Mouse (Mus musculus) limb, embryonic 14.5 days (tissue): ENCODE measurements around the gene Tor2a. TPM values are rescaled to one million over a fixed set of nuclear protein-coding genes. Genes with fewer than 3 reads are reported as not detected.

ENCODE experiments used
- ATAC-seq: fragments of 200-750 bp; cut with Nextera tagmentation; 2 replicates; pipeline ENCODE4 v1.8.0; 2017; ENCODE audit warnings: low read depth, moderate number of reproducible peaks, moderate TSS enrichment; ENCODE audit not compliant: low FRiP score
- DNase-seq: peaks from one replicate; pipeline ENCODE4 v3.0.0-alpha.2; 2015; ENCODE audit warnings: low spot score
- H3K27ac ChIP-seq: fragments of 300-500 bp; sonication (generic); replicated peaks from 2 replicates; pipeline ENCODE4 v1.5.1; 2014; ENCODE audit warnings: low read depth, mild to moderate bottlenecking, low read length, moderate library complexity, mixed read lengths
- H3K27me3 ChIP-seq: fragments of 300-500 bp; sonication (generic); 2 replicates; pipeline ENCODE4 v1.6.1; 2014; ENCODE audit warnings: low read length, mixed read lengths; ENCODE audit not compliant: control insufficient read depth, insufficient read depth
- H3K36me3 ChIP-seq: fragments of 300-500 bp; sonication (generic); 2 replicates; pipeline ENCODE4 v1.6.1; 2014; ENCODE audit warnings: mild to moderate bottlenecking, low read length, moderate library complexity, mixed read lengths; ENCODE audit not compliant: control insufficient read depth, insufficient read depth
- H3K4me1 ChIP-seq: fragments of 300-500 bp; sonication (generic); 2 replicates; pipeline ENCODE4 v1.6.1; 2014; ENCODE audit warnings: antibody characterized with exemption, low read length, mixed read lengths; ENCODE audit not compliant: control insufficient read depth, insufficient read depth
- H3K4me2 ChIP-seq: fragments of 300-500 bp; sonication (generic); replicated peaks from 2 replicates; pipeline ENCODE4 v1.6.1; 2014; ENCODE audit warnings: low read depth, mild to moderate bottlenecking, low read length, moderate library complexity; ENCODE audit not compliant: severe bottlenecking
- H3K4me3 ChIP-seq: fragments of 300-500 bp; sonication (generic); replicated peaks from 2 replicates; pipeline ENCODE4 v1.5.1; 2014; ENCODE audit warnings: low read length
- H3K9ac ChIP-seq: fragments of 300-500 bp; sonication (generic); 2 replicates; pipeline ENCODE4 v1.6.1; 2014; ENCODE audit warnings: mild to moderate bottlenecking, low read depth, low read length, moderate library complexity; ENCODE audit not compliant: severe bottlenecking
- H3K9me3 ChIP-seq: fragments of 300-500 bp; sonication (generic); 2 replicates; pipeline ENCODE4 v1.6.1; 2016; ENCODE audit warnings: low read length; ENCODE audit not compliant: control insufficient read depth
- POLR2A ChIP-seq: fragments of 200-500 bp; IDR thresholded peaks from 2 replicates; pipeline ENCODE4 v1.8.0; 2012; ENCODE audit warnings: inconsistent platforms, mild to moderate bottlenecking, moderate library complexity, borderline replicate concordance; ENCODE audit not compliant: insufficient read depth, insufficient read length; ENCODE audit errors: extremely low read depth
- WGBS: fragments of 180-500 bp; shearing (Covaris S2); extraction: QIAGEN DNeasy Blood & Tissue Kit; methylation state at CpG from one replicate; pipeline ENCODE4 v1.1.7; 2014; 5-methylcytosine and 5-hydroxymethylcytosine counted together
- polyA plus RNA-seq, 2 experiments: library from polyadenylated mRNA; depleted of rRNA in 1 of 2; stranded (reverse) in 1 of 2; unstranded in 1 of 2; fragments of >200 nt; fragmentation: Nextera tagmentation in 1 of 2; extraction: Ambion mirVana in 1 of 2; gene quantifications; 2 replicates each; pipeline versions ENCODE4 v1.2.1 to v1.2.3; 2012 to 2014

The Tor2a gene
- polyA plus RNA-seq, 2 experiments, result 81.2 to 82.6 TPM

DNA sequence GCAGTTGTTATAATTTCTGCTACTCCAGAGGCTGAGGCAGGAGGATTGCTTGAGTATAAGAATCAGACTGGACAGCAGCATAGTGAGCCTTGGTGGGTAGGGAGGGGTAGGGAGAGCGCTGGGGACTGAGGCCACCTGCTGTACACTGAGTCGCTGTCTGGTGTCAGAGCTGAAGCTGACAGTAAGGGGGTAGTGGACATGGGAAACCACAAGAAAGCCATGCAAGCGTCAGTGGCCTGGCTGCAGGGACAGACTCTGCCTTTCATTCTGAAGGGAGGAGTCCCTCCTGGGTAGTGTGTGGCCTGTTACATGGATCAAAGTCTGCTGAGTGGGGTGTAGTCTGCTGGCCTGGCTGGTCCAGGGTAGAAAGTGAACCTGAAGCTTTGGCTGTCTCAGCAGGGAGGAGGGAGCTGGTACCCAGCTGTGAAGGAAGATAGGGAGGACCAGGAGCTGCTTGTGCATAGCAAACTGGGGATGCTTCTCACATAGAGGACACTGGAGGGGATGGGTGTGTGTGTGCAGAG, 20.7 kb upstream of the Tor2a start:
- Histone ChIP-seq H3K9ac (no peak overlapping the region), H3K4me2 (no peak overlapping the region), H3K27me3 (peaks cover 2% of the 10 kb centered on the region), H3K36me3 (no peaks in the 10 kb centered on the region), H3K27ac (no peak overlapping the region), H3K9me3 (no peaks in the 10 kb centered on the region), H3K4me3 (no peak overlapping the region), H3K4me1 (peaks cover 16% of the 10 kb centered on the region)
- TF ChIP-seq POLR2A, result no peak
- DNase-seq (no peak), ATAC-seq (no peak)
- WGBS, result 46% methylated on average over 3 of the region's 3 CpGs

- Histone ChIP-seq H3K4me3 (no peak overlapping the region), H3K27ac (no peak overlapping the region), H3K4me1 (peaks cover 17% of the 10 kb centered on the region), H3K4me2 (no peak overlapping the region), H3K36me3 (no peaks in the 10 kb centered on the region), H3K27me3 (peaks cover 8% of the 10 kb centered on the region), H3K9ac (no peak overlapping the region), H3K9me3 (no peaks in the 10 kb centered on the region)
- DNase-seq (no peak), ATAC-seq (no peak)
- 62% methylated on average over 6 of the region's 6 CpGs for WGBS
- TF ChIP-seq POLR2A, result no peak
Observed at GRCm38 (mm10) chr2:32737008-32737407, 20.0 kb upstream of the Tor2a start.

- Histone ChIP-seq H3K27ac (no peak overlapping the region), H3K27me3 (peaks cover 12% of the 10 kb centered on the region), H3K4me2 (no peak overlapping the region), H3K4me1 (peaks cover 17% of the 10 kb centered on the region), H3K36me3 (no peaks in the 10 kb centered on the region), H3K9me3 (no peaks in the 10 kb centered on the region), H3K4me3 (no peak overlapping the region), H3K9ac (no peak overlapping the region)
- WGBS, result 69% methylated on average over 4 of the region's 4 CpGs
- TF ChIP-seq POLR2A, result no peak
- ATAC-seq, result no peak
- no peak for DNase-seq
Observed at GRCm38 (mm10) chr2:32739311-32739710, 17.7 kb upstream of the Tor2a start.

DNA sequence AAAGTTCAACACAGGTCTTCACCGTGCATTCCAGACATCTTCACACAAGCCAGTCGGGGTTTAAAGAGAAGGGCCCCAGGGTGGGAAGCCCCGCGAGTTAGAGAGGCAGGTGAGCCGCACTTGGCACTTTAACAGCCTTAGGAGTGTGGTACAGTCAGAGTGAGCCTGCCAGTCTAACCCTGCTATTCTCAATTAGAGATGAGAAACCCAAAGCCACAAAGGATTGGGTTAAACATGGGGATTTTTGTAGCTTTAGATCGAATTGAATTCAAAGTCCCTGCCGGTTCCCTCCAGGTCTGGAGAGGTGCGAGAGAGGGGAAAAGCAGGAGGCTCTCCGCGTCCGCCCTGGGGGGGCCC, 16.1 kb upstream of the Tor2a start, which contains the start of gene 6330409D20Rik:
TSS of gene 6330409D20Rik (minus strand) at position 101 of the 357 bp plus-strand sequence.
- peak within 1 kb of the TSS; percentile 46 for H3K4me3 ChIP-seq
- TF ChIP-seq POLR2A, result no peak
- peak within 1 kb of the TSS; percentile 52 for H3K9ac ChIP-seq
- DNase-seq, result no peak
- peaks cover 12% of the 10 kb centered on the region for H3K27me3 ChIP-seq
- no peak within 1 kb of the TSS for H3K27ac ChIP-seq
- no peaks in the 10 kb centered on the region for H3K9me3 ChIP-seq
- WGBS, result 9% methylated on average over 11 of the region's 11 CpGs
- peak within 1 kb of the TSS; percentile 94 for H3K4me2 ChIP-seq
- peaks cover 10% of the 10 kb centered on the region; the same call in 1 of the 2 replicates for H3K36me3 ChIP-seq
- no peak for ATAC-seq
- peaks cover 12% of the 10 kb centered on the region for H3K4me1 ChIP-seq

DNA sequence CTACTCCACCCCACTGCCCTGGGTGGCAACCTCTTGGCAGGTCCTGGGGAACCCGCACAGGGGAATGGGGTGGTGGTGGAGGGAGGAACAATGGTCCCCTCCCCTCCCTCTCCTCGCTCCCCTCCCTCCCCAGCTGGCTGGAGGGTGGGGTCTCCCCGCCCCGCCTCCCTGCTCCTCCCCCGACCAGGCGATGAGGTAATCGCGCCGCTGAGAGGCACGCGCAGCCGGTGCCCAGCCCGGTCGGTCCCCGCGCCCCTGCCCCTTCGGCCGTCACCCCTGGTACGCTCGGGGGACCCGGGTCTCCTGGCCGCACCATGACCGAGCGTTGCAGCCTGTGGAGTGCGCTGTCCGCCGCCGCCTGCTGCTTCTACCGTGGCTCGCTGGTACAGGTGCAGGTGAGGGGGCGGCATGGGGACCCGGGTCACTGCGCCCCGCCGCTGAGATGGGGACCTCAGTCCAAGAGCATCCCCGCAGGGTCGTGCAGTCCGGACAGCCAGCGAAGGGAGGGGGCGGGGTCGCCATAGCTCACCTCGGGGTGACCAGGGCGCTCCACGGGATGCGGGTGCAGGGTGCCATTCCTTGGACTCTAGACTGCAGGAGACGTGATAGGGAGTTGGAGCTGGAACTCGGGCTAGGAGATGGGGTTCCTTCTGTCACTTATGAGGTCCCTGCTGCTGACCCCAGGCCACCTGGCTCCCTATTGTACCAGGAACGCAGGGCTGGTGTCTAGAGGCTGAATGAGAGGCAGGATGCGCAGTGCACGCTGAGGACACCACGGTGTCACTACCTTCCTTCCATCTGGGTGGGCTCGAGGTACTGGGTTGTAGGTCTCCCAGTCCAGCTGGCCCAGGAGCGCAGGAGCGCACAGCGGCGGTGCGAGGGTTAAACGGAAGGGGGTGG, 15.5 kb upstream of the Tor2a start:
- H3K4me2 ChIP-seq, result peak overlapping the region; percentile 94
- TF ChIP-seq POLR2A, result no peak
- peak overlapping the region; percentile 52 for H3K9ac ChIP-seq

More for the DNA sequence above, 15.5 kb upstream of the Tor2a start:
- H3K9me3 ChIP-seq, result no peaks in the 10 kb centered on the region
- DNase-seq (peak; percentile 51), ATAC-seq (peak; percentile 68; the same call in 1 of the 2 replicates)
- H3K4me1 ChIP-seq, result peaks cover 12% of the 10 kb centered on the region
- no peak overlapping the region for H3K27ac ChIP-seq
- H3K4me3 ChIP-seq, result peak overlapping the region; percentile 46
- WGBS, result 4% methylated on average over 35 of the region's 58 CpGs
- peaks cover 12% of the 10 kb centered on the region for H3K27me3 ChIP-seq
- peaks cover 12% of the 10 kb centered on the region; the same call in 1 of the 2 replicates for H3K36me3 ChIP-seq
